Mouse (Mus musculus) heart, postnatal 0 days (tissue): Measurements from ENCODE around the gene Adora2a.

Experiments
- CTCF ChIP-seq: IDR thresholded peaks from 2 replicates; pipeline ENCODE4 v1.5.1; 2016; ENCODE audit warnings: antibody characterized with exemption, control low read depth, low read depth
- EP300 ChIP-seq: IDR thresholded peaks from 2 replicates; pipeline ENCODE4 v1.6.1; 2016; ENCODE audit warnings: antibody characterized with exemption, low read depth

- no peak for TF ChIP-seq CTCF
- TF ChIP-seq EP300: no peak
Observed at GRCm38 (mm10) chr10:75293288-75293687, 23.4 kb upstream of the Adora2a start.
